Mouse (Mus musculus) central nervous system, embryonic 18 days (tissue): Measurements from ENCODE around the gene Prr7. TPM values are rescaled to one million over a fixed set of nuclear protein-coding genes. Genes with fewer than 3 reads are reported as not detected.

Experiments
- polyA plus RNA-seq: library from polyadenylated mRNA; depleted of rRNA; stranded (reverse); fragments of >200 nt; gene quantifications from 2 replicates; pipeline ENCODE4 v1.2.3, GENCODE M21; 2012; rRNA removed

The Prr7 gene
- 67.4 and 83.4 TPM in 2 replicates for polyA plus RNA-seq

DNA sequence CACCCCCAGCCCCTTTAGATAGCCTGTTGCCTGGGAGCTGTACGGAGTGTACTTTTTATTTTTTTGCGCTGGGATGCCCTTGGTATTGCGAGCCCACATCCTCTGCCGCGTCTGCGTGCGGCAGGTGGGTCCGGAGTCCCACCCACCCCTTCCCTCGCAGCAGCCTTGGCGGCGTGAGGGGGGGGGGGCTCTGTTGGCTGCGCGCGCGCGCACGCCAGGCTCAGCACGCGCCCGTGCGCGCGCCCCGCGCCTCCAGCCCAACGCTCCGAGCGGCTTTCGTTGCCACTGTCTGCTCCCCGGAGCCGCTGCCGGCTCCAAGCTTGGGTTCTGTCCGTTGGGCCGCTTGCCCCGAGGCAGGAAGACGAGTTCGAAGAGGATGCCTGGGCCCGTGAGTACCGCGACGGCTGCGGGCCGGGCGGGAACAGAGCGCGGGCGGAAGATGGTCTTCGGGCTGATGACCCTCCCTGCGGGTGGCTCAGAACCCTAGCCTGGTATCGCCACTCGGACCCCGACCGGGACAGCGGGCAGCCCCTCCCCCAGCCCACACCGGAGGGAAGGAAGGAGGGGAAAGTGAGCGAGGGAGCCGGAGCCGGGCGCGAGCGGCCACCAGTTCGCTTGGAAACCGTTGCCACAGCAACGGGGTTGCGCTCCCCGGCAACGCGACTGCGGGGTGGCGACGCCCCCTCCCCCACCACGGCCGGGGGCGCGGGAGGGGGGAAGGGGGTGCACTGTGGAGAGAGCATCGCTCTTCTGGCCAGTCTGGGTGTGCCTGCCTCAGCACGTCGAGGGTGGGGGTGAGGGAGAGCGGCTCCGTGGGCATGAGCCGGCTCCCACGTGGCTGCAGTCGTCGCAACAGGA lies at the start of gene Prr7:
Gene Prr7, plus strand, starts transcription at position 241 of the 858 bp plus-strand sequence.

DNA sequence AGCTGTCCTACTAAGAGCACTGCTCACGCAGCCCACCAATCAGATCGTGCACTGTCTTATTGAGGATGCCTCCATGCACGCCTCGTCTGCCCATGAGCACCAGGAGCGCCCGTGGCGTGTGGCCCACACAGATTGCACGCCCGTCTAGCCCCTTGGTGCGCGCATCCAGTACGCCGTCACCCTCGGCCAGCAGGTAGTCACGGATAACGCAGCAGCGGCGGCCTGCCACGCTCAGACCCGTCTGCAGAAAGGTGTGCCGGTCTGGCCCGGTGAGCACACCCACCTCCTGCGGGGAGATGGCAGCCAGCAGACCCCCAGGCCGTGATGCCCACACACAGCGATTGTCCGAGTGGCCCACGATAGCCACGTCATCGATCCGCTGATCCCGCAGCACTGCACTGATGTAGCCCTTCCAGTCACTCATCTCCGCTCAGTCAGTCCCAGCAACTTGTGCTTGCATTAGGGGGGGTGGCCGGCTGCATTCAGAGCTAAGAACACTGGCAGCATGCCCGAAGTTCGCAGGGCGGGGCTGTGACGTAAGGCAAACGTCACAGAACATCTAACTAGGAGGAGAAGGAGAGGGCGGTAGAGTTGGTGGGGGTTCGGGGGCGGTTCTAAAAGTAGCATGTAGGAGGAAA lies 49.2 kb upstream of the Prr7 start, which contains the start of gene Pfn3:
Gene Pfn3, minus strand, starts transcription at position 490 of the 638 bp plus-strand sequence.

DNA sequence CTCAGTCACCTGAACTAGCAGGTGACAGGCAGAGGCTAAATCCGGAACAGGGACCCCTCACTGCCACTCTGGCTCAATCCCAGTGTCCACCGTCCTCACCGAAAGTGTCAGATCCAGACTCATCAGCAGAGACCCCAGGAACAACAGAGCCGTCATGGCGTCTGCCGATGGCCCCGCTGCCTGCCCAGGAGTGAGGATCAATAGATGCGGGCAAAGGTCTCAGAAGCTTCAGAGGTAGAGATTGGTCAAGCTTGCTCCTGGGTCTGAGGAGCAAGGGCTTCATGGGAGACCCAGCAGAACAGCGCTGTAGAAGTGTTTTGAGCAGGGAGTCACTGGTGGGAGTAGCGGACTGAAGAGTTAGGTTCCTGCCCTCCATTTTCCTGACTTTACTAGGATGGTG lies 37.5 kb upstream of the Prr7 start, which contains the start of gene F12:
Gene F12, minus strand, starts transcription at position 181 of the 400 bp plus-strand sequence.

DNA sequence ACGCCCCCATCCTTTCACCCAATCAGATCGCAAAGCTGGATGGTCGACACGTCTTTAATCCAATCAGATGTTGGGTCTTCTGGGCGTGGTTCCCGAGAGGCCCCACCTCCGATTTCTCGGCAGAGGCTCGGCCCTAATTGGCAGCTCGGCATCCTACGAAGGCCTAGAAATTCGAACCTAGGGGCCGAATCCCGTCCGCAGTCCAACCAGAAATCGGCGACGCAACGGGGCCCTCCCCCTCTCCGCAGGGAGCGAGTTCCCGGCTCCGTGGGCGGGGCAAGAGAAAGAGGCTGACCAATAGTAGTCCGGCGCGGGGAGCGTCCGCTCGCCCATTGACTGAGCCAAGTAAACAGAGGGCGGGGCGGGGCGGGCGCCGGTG lies 19.1 kb upstream of the Prr7 start, which contains the start of gene Grk6:
Gene Grk6, plus strand, starts transcription at position 136 of the 379 bp plus-strand sequence.

DNA sequence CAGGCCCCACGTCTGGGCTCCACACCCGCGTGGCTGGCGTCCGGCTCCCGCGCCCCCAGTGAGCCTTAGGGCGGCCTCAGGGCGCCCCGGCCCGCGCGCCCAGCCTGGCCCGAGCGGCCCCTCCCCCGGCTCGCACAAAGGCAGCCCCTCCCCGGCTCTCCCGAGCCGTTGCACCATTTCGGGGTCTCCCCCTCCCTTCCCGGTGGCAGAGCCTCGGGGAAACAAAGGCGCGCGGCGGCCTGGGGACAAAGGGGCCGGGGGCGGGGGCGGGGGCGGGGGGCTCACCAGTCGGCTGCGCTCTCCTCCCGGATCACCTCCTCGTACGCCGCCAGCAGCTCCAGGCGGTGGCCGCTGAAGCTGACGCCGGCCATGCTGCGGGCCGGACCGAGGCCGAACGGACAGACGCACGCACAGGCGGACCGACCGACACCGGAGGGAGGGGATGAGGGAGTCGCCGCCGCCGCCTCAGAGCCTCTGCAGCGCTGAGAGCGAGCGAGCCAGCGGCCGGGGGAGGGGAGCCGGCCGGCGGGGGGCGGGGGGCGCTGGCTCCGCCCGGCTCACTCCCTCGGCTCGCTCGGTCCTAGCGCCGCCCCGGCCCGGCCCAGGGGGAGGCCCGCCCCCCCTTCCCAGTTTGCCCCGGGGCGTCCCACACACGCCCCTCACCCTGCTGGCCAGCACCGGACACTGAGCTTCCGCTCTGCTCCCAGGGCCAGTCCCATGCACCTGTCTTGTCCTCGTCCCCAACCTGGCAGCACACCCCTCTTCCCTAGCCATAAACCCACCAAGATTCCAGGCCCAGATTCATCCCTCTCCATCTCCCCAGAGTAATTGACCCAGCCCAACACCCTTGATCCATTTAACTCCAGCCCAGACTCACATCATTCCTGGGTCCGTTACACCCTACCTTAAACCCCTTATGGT lies 23.8 kb downstream of the Prr7 start, which contains the start of gene Dbn1:
Gene Dbn1, minus strand, starts transcription at position 534 of the 921 bp plus-strand sequence.

DNA sequence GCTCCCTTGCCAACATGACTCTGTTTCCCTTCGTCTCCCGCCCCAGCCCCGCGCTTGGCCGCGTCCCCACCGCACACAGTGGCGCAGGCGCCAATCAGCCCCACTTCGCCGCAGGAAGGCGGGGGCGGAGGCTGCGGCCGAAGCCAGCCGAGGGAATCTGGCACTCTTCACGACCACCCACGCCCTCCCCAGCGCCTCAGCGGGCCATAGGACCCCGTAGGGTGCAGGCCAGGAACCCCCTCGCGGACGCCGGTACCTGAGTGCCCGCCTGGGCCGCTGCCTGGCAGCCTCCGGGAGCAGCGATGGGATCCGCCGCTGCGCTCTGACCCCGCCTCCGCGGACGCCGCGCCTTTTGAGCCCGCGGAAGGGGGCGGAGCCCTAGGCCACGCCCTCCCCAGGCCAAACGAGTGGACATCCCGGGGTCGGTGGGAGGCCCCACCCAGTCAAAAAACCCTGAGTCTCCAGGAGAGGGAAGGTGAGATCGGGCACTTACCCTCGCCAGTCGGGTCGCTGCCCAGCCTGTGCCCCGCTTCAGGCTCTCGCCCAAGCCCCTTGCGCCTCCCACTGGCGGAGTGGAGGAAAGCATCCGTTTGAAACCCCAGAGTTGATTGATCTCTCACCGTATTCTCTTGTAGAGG lies 49.2 kb downstream of the Prr7 start, which contains the start of gene Pdlim7:
Gene Pdlim7, minus strand, starts transcription at position 566 of the 638 bp plus-strand sequence.

Other genes starting within 250 kb of the Prr7 start
- 238 and 239 TPM in 2 replicates for gene Prelid1, start 143.8 kb upstream of the Prr7 start, polyA plus RNA-seq
- gene Rab24, start 142.3 kb upstream of the Prr7 start, polyA plus RNA-seq, result 146 and 152 TPM in 2 replicates
- 15.4 and 18.9 TPM in 2 replicates for gene Mxd3, start 134.4 kb upstream of the Prr7 start, polyA plus RNA-seq
- 47.5 and 48.6 TPM in 2 replicates for gene Lman2, start 101.5 kb upstream of the Prr7 start, polyA plus RNA-seq
- gene Rgs14, start 94.5 kb upstream of the Prr7 start, polyA plus RNA-seq, result 2.0 and 2.5 TPM in 2 replicates
- 0.13 TPM in 1 of 2 replicates, not detected in the other for gene Slc34a1, start 66.1 kb upstream of the Prr7 start, polyA plus RNA-seq
- 1.2 and 1.4 TPM in 2 replicates for gene Pfn3, start 49.0 kb upstream of the Prr7 start, polyA plus RNA-seq
- gene F12, start 37.5 kb upstream of the Prr7 start, polyA plus RNA-seq, result 0.14 and 0.16 TPM in 2 replicates
- gene Grk6, start 19.2 kb upstream of the Prr7 start, polyA plus RNA-seq, result 75.3 and 78.3 TPM in 2 replicates
- 586 and 690 TPM in 2 replicates for gene Dbn1, start 23.8 kb downstream of the Prr7 start, polyA plus RNA-seq
- 105 and 118 TPM in 2 replicates for gene Pdlim7, start 49.4 kb downstream of the Prr7 start, polyA plus RNA-seq
- 13.9 and 15.9 TPM in 2 replicates for gene Dok3, start 65.0 kb downstream of the Prr7 start, polyA plus RNA-seq
- 90.3 and 94.8 TPM in 2 replicates for gene Ddx41, start 72.4 kb downstream of the Prr7 start, polyA plus RNA-seq
- 137 and 144 TPM in 2 replicates for gene Fam193b, start 106.9 kb downstream of the Prr7 start, polyA plus RNA-seq
- gene Tmed9, start 109.5 kb downstream of the Prr7 start, polyA plus RNA-seq, result 133 and 139 TPM in 2 replicates
- 48.9 and 49.4 TPM in 2 replicates for gene B4galt7, start 135.6 kb downstream of the Prr7 start, polyA plus RNA-seq
- 89.9 and 91.4 TPM in 2 replicates for gene Caml, start 158.7 kb downstream of the Prr7 start, polyA plus RNA-seq
- 50.6 and 54.7 TPM in 2 replicates for gene Ddx46, start 170.8 kb downstream of the Prr7 start, polyA plus RNA-seq
- gene B230219D22Rik, start 228.9 kb downstream of the Prr7 start, polyA plus RNA-seq, result 96.6 and 98.4 TPM in 2 replicates